Mouse (Mus musculus) left cerebral cortex, postnatal 4 days (tissue): ENCODE results near the gene Fut2. TPM values are rescaled to one million over a fixed set of nuclear protein-coding genes. Genes with fewer than 3 reads are reported as not detected.
"Not testable (repeated sequence)": the region's sequence is repeated elsewhere in the genome, so short reads cannot be mapped to it uniquely, and the experiment has no call there.

Source experiments
- DNase-seq: peaks from one replicate; pipeline ENCODE4 v3.0.0-alpha.2; 2022
- intact Hi-C: fragments of 180-260 bp; cut with DNase I; formaldehyde crosslinking; loops from one replicate; pipeline ENCODE4 v1.15.1; 2025
- total RNA-seq, 2 experiments: library from RNA; stranded (reverse); gene quantifications; 2 replicates each; pipeline ENCODE4 v1.2.3; 2021

Gene Fut2
- total RNA-seq, 2 experiments from 2014 or later: not detected

GRCm38 (mm10) chr7:45681046-45681736 lies 15.0 kb upstream of the Fut2 start:
- intact Hi-C loops: loop anchor here (10.0 kb wide), 1 partner anchor 86 kb away; no protein-coding TSS in a partner anchor
- no peak for DNase-seq

GRCm38 (mm10) chr7:45679966-45680621 lies 13.9 kb upstream of the Fut2 start:
- no peak for DNase-seq
- intact Hi-C loops: loop anchor here (10.0 kb wide), 1 partner anchor 85 kb away; no protein-coding TSS in a partner anchor

DNA sequence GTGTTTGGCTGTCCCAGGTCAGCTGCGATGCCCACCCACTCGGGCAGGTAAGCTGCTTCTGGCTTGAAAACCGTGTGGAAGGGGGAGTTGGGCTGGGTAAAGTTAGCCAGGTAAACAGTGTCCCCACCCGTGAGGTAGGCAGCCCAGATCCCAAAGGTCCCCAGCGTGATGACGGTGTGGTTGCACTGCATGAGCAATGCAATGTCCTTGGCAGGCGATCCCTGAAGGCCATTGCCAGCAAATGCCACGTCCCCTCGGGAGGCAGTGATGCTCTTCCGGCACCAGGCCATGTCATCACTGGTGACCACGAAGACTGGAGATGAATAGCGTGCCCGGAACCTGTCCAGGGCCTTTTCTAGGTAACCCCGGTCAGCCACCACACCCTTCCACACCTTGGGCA lies 12.3 kb upstream of the Fut2 start:
- no peak for DNase-seq
- intact Hi-C loops: no loop called here

DNA sequence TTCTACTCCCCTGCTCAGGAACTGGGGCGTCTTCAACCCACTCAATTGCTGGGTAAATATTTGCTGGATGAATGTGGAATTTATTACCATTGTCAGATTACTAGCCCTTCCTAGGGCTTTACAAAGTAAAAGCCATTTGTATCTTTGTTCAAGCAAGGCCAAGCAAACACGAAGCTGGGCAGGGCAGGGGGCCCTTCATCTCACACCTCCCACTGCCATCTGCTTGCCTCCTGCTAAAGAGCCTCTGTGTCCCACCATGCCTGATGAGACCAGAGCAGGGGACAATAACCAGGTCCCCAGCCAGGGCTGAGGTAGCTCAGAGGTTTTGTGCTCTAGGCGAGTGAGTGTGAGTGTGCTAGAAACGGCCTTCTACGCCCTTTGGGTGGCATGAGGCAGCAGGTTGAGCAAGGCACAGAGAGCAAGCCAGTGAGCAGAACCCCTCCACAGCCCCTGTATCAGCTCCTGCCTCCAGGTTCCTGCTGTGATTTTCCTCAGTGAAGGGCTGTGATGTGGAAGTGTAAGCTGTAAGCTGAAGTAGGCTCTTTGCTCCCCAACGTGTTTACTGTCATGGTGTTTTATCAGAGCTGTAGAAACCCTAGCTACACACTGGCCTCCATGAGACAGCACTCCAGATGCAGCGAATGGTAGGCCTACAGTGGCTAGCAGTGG lies 11.6 kb upstream of the Fut2 start:
- intact Hi-C loops: no loop called here
- no peak for DNase-seq

GRCm38 (mm10) chr7:45668921-45669320 lies 2.7 kb upstream of the Fut2 start:
- intact Hi-C loops: no loop called here
- no peak for DNase-seq

GRCm38 (mm10) chr7:45667761-45668160 lies 1.6 kb upstream of the Fut2 start:
- intact Hi-C loops: no loop called here

DNA sequence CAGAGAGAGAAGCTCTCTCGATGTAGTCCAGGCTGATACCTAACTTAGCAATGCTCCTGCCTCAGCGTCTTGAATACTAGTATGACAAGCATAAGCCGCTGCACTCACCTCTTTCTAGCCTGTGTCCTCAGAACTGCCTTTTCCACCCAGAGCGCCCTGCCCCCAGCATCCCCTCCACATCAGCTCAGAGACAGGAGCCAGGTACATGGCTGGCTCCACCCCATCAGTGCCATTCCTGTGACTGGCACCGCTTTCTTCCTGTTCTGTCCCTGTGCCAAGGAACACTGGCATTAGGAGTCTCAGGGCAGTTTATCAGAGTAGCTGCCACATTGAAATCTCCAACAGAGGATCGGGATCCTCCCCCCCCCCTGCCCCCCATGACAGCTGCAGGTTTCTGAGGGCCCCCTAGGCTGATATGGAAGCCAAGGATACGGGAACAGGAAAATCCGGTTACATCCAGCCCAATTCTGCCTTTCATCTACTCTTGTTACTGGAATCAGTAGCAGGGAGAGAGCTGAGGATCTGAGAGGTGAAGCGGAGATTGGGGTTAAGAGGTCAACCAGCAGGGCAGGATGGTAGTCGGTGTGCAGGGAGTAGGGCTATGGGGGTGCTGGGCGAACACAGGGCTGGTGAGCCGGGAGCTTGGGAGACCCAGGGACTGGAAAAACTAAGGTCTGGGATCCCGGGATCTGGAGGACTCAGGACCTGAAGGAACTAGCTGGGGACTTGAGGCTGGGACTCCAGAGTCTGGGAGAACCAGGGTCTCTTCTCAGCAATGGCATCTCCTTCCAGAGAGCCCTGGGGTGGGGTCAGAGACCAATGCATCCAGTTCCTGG lies 673 bp downstream of the Fut2 start:
- DNase-seq: no peak
- intact Hi-C loops: no loop called here

More at GRCm38 (mm10) chr7:45667761-45668160, 1.6 kb upstream of the Fut2 start:
- DNase-seq: no peak

GRCm38 (mm10) chr7:45661702-45662101 lies 4.5 kb downstream of the Fut2 start:
- intact Hi-C loops, DNase-seq: not testable (repeated sequence)

GRCm38 (mm10) chr7:45660746-45661478 lies 5.3 kb downstream of the Fut2 start:
- intact Hi-C loops: no loop called here
- DNase-seq: no peak

DNA sequence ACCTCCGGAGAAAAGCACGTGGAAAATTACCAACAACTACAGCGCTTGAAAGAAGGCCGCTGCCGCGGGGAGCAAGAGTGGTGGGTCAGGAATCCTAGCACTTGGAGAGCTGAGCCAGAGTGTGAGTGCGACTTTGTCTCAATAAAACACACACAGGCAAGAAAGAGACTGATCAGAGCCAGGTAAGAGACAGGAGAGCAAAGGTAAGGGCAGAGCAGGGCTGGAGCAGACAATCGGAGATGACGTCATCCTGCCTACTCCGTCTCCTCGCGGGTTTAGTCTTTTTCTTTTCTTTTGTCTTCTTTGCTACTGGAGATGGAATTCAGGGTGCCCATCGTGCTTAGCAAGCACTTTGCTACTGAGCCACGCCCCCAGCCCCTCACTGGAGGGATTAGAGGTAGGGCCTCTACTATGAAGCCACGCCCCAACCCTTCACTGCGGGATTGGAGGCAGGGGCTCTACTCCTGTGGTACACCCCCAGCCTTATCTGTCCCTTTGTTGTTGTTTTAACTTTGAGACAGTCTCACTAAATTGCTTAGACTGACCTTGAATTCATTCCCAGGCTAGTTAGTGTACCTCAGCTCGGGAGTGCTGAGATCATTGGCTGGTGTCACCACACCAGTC lies 11.7 kb downstream of the Fut2 start:
- intact Hi-C loops: no loop called here

GRCm38 (mm10) chr7:45650484-45650883 lies 15.7 kb downstream of the Fut2 start:
- DNase-seq, intact Hi-C loops: not testable (repeated sequence)

More for the DNA sequence above, 11.7 kb downstream of the Fut2 start:
- no peak for DNase-seq

DNA sequence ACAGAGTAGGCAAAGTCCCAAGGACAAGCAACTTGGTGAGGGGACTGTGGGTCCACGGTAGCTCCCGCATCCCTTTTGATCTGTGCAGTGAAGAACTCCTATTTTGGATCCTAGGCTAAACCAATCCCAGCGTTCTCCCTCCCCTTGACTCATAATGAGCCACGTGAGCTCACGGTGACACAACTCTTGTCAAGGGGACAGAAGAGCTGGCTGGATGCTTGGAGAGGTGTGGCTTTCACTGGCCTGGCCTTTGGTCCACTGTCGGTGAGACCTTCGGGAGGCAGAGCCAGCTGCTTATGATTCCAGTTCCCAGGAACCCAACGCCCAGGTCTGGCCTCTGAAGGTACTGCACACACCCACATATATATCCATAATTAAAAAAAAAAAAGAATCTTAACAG lies 16.8 kb downstream of the Fut2 start:
- DNase-seq: no peak
- intact Hi-C loops: no loop called here

- no peak for DNase-seq
- intact Hi-C loops: no loop called here
These were observed 19.5 kb downstream of the Fut2 start for GRCm38 (mm10) chr7:45646671-45647070.

- intact Hi-C loops: no loop called here
- DNase-seq: no peak
These were observed 20.6 kb downstream of the Fut2 start for GRCm38 (mm10) chr7:45645591-45645971.

DNA sequence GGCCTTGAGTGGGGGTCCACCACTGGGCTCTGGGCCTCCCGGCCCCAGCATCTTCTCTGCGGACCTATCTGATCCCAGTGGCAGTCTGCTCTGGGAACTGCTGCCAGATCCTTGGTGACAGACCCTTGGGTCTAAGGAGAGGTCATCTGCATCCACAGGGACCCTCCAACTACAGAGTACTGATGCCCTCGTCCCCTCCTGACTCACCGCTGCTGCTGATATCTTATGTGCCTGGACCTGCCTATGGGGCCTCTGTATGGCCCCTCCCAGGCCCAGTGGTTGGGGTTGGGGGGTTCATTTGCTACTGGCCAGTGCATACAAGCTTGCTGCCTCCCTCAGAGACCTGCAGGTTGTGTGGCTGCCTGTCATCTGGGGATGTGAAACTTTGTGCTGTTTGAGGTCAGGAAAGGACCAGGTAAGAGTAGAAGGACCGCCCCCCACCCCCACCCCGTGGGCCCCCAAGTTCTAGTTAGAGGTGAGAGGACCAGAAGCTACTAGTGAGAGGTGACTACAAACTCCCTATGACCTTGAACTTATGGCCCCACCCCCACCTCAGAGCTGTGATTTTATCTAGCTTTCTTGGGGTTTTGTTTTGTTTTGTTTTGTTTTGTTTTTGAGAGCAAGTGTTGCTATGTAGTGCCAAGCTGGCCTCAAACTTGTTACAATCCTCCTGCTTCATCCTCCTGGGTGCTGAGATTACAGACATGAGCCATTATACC lies 21.2 kb downstream of the Fut2 start:
- intact Hi-C loops: loop anchor here (5.0 kb wide), 1 partner anchor 57 kb away; no protein-coding TSS in a partner anchor
- no peak for DNase-seq

DNA sequence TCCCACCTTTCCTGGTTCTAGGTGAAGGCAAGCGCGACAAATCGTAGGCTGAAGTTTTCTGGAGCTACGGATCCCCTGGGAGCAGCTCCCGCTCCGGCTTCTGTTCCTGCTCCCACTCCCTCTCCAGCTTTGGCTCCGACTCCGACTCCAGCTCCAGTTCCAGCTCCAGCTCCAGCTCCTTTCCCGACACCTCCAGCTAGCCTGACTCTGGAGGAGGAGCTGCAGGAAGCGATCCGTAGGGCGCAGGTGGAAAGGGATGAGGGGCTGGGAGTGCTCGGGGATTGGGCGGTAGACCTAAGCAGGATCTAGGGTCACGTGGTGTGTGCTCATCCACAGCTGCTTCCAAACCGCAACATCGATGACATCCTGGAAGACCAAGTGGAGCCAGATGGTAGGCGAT lies 22.0 kb downstream of the Fut2 start:
- intact Hi-C loops: loop anchor here (5.0 kb wide), 1 partner anchor 58 kb away; no protein-coding TSS in a partner anchor
- DNase-seq: peak; percentile 68

DNA sequence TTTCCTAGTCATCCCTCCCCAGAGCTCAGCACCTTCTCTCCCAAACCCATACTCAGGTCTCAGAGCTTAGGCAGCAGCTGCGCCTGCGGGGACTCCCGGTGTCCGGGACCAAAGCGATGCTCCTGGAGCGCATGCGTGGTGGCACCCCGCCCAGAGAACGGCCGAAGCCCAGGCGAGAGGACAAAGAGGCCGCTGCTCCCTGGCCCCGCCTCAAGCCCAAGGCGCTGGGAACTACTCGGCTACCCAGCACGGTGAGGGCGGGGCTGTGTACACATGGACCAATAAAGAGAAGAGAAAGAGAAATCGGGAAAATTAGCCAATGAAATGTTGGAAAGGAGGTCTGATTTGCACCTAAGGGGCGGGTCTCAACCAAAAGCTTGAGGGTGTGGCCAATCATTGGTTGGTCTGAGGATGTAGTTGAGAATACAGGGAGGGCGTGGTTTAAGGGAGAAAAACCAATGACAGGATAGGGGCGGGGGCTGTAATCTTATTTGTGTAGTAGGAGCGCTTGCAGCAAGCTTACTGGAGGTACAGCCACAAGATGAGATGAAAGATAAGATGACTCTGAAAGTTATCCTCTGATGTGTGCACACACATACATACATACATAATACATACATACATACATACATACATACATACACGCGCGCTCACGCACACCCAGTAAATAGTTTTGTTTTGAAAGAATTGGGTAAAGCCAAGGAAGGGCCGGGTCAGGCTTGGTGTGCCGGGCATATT lies 22.6 kb downstream of the Fut2 start:
- intact Hi-C loops: loop anchor here (5.0 kb wide), 1 partner anchor 59 kb away; no protein-coding TSS in a partner anchor
- DNase-seq: peak; percentile 99
